Mouse (Mus musculus) liver, adult 2 months (tissue): ENCODE results near the gene Tmem234. TPM values are rescaled to one million over a fixed set of nuclear protein-coding genes. Genes with fewer than 3 reads are reported as not detected.

Experiments used
- DNase-seq: peaks from one replicate; pipeline ENCODE4 v3.0.0-alpha.2; 2011; ENCODE audit warnings: low read depth, low spot score; ENCODE audit errors: extremely low read depth
- H3K27ac ChIP-seq: fragments of 200-500 bp; replicated peaks from 2 replicates; pipeline ENCODE4 v1.5.1; 2012; ENCODE audit warnings: low read depth, mild to moderate bottlenecking, control low read depth, inconsistent platforms, low read length; ENCODE audit not compliant: insufficient read depth
- H3K27me3 ChIP-seq: fragments of 200-500 bp; 2 replicates; pipeline ENCODE4 v1.6.1; 2012; ENCODE audit warnings: mild to moderate bottlenecking, moderate library complexity, low read length, inconsistent platforms; ENCODE audit not compliant: control insufficient read depth, insufficient read depth
- H3K36me3 ChIP-seq: fragments of 200-500 bp; 2 replicates; pipeline ENCODE4 v1.6.1; 2012; ENCODE audit warnings: low read length, inconsistent platforms; ENCODE audit not compliant: control insufficient read depth, insufficient read depth
- H3K4me1 ChIP-seq: fragments of 200-500 bp; 2 replicates; pipeline ENCODE4 v1.6.1; 2011; ENCODE audit warnings: low read length; ENCODE audit not compliant: control insufficient read depth, insufficient read depth
- H3K4me3 ChIP-seq: fragments of 200-500 bp; 2 replicates; pipeline ENCODE4 v1.5.1; 2011; ENCODE audit warnings: low read depth, mild to moderate bottlenecking, control low read depth, low read length, moderate library complexity; ENCODE audit not compliant: insufficient read depth
- H3K79me2 ChIP-seq: fragments of 200-500 bp; 2 replicates; pipeline ENCODE4 v1.6.1; 2012; ENCODE audit warnings: inconsistent platforms, mild to moderate bottlenecking, low read length, moderate library complexity; ENCODE audit not compliant: control insufficient read depth, insufficient read depth
- H3K9ac ChIP-seq: fragments of 200-500 bp; 2 replicates; pipeline ENCODE4 v1.6.1; 2012; ENCODE audit warnings: low read depth, mild to moderate bottlenecking, control low read depth, inconsistent platforms, low read length
- CTCF ChIP-seq: fragments of 200-500 bp; IDR thresholded peaks from 2 replicates; pipeline ENCODE4 v1.5.1; 2011; ENCODE audit warnings: low read depth, low read length, control low read depth
- POLR2A ChIP-seq: fragments of 200-500 bp; IDR thresholded peaks from 2 replicates; pipeline ENCODE4 v1.6.1; 2011; ENCODE audit warnings: low read length, control low read depth; ENCODE audit not compliant: insufficient read depth; ENCODE audit errors: extremely low read depth
- WGBS: fragments of 180-500 bp; shearing (Covaris S2); methylation state at CpG from one replicate; pipeline ENCODE4 v1.1.7; 2018; 5-methylcytosine and 5-hydroxymethylcytosine counted together
- polyA plus RNA-seq: library from polyadenylated mRNA; depleted of rRNA; stranded (reverse); fragments of >200 nt; gene quantifications from 2 replicates; pipeline ENCODE4 v1.2.3, GENCODE M21; 2012
- total RNA-seq: library from RNA; depleted of rRNA; stranded (reverse); fragments of >200 nt; gene quantifications from 2 replicates; pipeline ENCODE4 v1.2.3, GENCODE M21; 2014

Tmem234 gene
- total and polyA plus RNA-seq, 2 experiments, result 65.6 to 75.8 TPM

DNA sequence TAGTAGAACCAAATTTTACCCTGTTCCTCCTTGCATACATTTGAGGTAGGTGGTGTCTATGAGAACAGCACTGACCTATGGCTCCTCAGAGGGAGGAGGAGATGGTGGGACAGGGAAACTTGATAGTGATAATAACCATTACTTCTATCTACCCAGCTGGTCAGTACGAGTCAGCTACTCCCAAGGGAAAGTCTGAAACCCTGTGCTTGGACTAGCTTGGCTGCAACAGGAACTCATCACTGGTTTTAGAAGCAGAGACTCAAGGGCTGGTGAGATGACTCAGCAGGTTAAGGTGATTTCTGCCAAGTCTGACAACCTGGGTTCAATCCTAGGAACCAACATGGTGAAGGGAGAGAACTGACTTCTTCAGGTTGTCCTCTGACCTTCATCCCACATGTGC, 48.2 kb downstream of the Tmem234 start:
- WGBS, result 71% methylated on average over 1 of the region's 1 CpGs
- Histone ChIP-seq H3K27ac (no peak overlapping the region), H3K4me1 (no peaks in the 10 kb centered on the region), H3K27me3 (no peaks in the 10 kb centered on the region), H3K9ac (no peak overlapping the region), H3K36me3 (peaks cover 51% of the 10 kb centered on the region), H3K79me2 (no peaks in the 10 kb centered on the region), H3K4me3 (no peak overlapping the region)
- DNase-seq, result no peak
- no peak for TF ChIP-seq POLR2A
- no peak for TF ChIP-seq CTCF

- WGBS, result 97% methylated on average over 8 of the region's 8 CpGs
- no peak for DNase-seq
These were observed 49.9 kb downstream of the Tmem234 start for GRCm38 (mm10) chr4:129650359-129650758.

GRCm38 (mm10) chr4:129654770-129655169, 54.3 kb downstream of the Tmem234 start:
- Histone ChIP-seq H3K4me3 (no peak overlapping the region), H3K27me3 (no peaks in the 10 kb centered on the region), H3K4me1 (no peaks in the 10 kb centered on the region; the same call in 1 of the 2 replicates), H3K27ac (no peak overlapping the region), H3K36me3 (peaks cover 80% of the 10 kb centered on the region), H3K79me2 (no peaks in the 10 kb centered on the region), H3K9ac (no peak overlapping the region)
- WGBS, result 92% methylated on average over 14 of the region's 14 CpGs
- no peak for DNase-seq
- TF ChIP-seq CTCF (no peak), POLR2A (no peak)

More at GRCm38 (mm10) chr4:129650359-129650758, 49.9 kb downstream of the Tmem234 start:
- Histone ChIP-seq H3K36me3 (peaks cover 65% of the 10 kb centered on the region), H3K9ac (no peak overlapping the region), H3K27me3 (no peaks in the 10 kb centered on the region), H3K4me1 (no peaks in the 10 kb centered on the region), H3K4me3 (no peak overlapping the region), H3K27ac (no peak overlapping the region), H3K79me2 (no peaks in the 10 kb centered on the region)
- TF ChIP-seq CTCF (no peak), POLR2A (no peak)

DNA sequence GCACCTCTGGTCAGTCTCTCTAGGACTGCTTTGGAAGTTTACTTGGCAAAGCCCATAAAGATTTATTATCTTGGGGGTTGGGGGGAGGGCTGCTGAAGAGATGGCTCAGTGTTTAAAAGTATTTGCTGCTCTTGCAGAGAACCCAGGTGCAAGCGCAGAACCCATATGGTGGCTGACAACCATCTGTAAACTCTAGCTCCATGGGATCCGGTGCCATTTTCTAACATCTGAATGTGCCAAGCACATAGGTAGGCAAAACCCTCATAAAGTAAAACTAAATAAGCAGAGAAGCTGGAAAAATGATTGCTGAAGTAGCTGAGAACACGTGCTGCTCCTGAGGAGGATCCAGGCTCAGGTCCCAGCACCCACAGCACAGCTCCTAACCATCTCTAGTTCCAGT, 61.1 kb downstream of the Tmem234 start:
- no peak for TF ChIP-seq POLR2A
- no peak for TF ChIP-seq CTCF
- H3K9ac ChIP-seq, result no peak overlapping the region
- 92% methylated on average over 3 of the region's 3 CpGs for WGBS
- no peak overlapping the region for H3K4me3 ChIP-seq
- H3K27me3 ChIP-seq, result no peaks in the 10 kb centered on the region
- no peak for DNase-seq
- H3K79me2 ChIP-seq, result peaks cover 5% of the 10 kb centered on the region; the same call in 1 of the 2 replicates
- H3K4me1 ChIP-seq, result no peaks in the 10 kb centered on the region; the same call in 1 of the 2 replicates
- H3K27ac ChIP-seq, result no peak overlapping the region
- H3K36me3 ChIP-seq, result peaks cover 50% of the 10 kb centered on the region

DNA sequence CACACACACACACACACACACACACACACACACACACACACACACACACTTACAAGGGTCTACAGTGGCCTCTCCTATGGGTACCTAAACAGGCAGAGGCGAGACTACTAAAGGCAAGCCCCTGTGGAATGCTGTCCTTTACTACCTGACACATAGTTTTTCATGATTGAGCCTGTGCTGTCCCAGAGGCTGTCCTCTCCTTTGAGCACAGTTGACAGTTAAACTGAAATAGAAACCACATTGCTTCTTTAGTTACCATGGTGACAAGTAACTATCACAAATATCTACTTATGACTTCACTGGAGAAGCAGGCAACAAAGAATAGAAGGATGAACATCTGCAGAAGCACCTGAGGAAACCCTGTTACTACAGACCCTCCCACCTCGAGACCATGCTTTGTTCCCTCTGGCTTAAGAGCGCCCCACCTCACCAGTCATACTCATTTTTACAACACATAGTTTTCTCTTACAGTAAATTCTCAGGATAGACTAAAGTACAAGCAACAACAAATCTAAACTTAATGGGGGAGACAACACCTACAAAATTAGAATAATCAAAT, 61.9 kb downstream of the Tmem234 start:
- Histone ChIP-seq H3K79me2 (peaks cover 8% of the 10 kb centered on the region; the same call in 1 of the 2 replicates), H3K36me3 (peaks cover 46% of the 10 kb centered on the region), H3K9ac (no peak overlapping the region), H3K27me3 (no peaks in the 10 kb centered on the region), H3K4me1 (no peaks in the 10 kb centered on the region; the same call in 1 of the 2 replicates), H3K27ac (no peak overlapping the region), H3K4me3 (no peak overlapping the region)
- DNase-seq, result no peak
- WGBS, result 92% methylated on average over 3 of the region's 3 CpGs
- TF ChIP-seq POLR2A (no peak), CTCF (no peak)

- Histone ChIP-seq H3K79me2 (peaks cover 9% of the 10 kb centered on the region; the same call in 1 of the 2 replicates), H3K27ac (peak overlapping the region; percentile 89), H3K9ac (peak overlapping the region; percentile 95), H3K4me3 (peak overlapping the region; percentile 94), H3K27me3 (no peaks in the 10 kb centered on the region), H3K36me3 (peaks cover 4% of the 10 kb centered on the region; the same call in 1 of the 2 replicates), H3K4me1 (peaks cover 7% of the 10 kb centered on the region)
- TF ChIP-seq POLR2A (no peak), CTCF (peak; percentile 51)
- WGBS, result 3% methylated on average over 12 of the region's 12 CpGs
- peak; percentile 69 for DNase-seq
These were observed 71.1 kb downstream of the Tmem234 start for GRCm38 (mm10) chr4:129671491-129672082.
